Mouse (Mus musculus) spleen, adult 2 months (tissue): ENCODE data around the gene Nbas. TPM values are rescaled to one million over a fixed set of nuclear protein-coding genes. Genes with fewer than 3 reads are reported as not detected.

Source experiments
- DNase-seq, 2 experiments: peaks; one replicate each; pipeline versions ENCODE4 v3.0.0 to v3.0.0-alpha.2; 2012 to 2021; ENCODE audit warnings: low spot score in 2 of 2, low read depth in 1 of 2
- H3K27ac ChIP-seq: fragments of 200-500 bp; 2 replicates; pipeline ENCODE4 v1.5.1; 2012; ENCODE audit warnings: low read length, inconsistent platforms; ENCODE audit not compliant: insufficient read depth
- H3K27me3 ChIP-seq: fragments of 200-500 bp; 2 replicates; pipeline ENCODE4 v1.6.1; 2012; ENCODE audit warnings: mild to moderate bottlenecking, moderate library complexity, low read length, inconsistent platforms; ENCODE audit not compliant: control insufficient read depth, insufficient read depth
- H3K36me3 ChIP-seq: fragments of 200-500 bp; 2 replicates; pipeline ENCODE4 v1.6.1; 2012; ENCODE audit warnings: mild to moderate bottlenecking, low read length, inconsistent platforms; ENCODE audit not compliant: control insufficient read depth, insufficient read depth
- H3K4me1 ChIP-seq: fragments of 200-500 bp; 2 replicates; pipeline ENCODE4 v1.6.1; 2011; ENCODE audit warnings: inconsistent platforms; ENCODE audit not compliant: control insufficient read depth, insufficient read depth, insufficient read length
- H3K4me3 ChIP-seq: fragments of 200-500 bp; 2 replicates; pipeline ENCODE4 v1.5.1; 2011; ENCODE audit warnings: mild to moderate bottlenecking, inconsistent platforms; ENCODE audit not compliant: insufficient read depth, insufficient read length; ENCODE audit errors: extremely low read depth
- CTCF ChIP-seq: fragments of 200-500 bp; IDR thresholded peaks from 2 replicates; pipeline ENCODE4 v1.5.1; 2011; ENCODE audit warnings: mild to moderate bottlenecking, inconsistent platforms; ENCODE audit not compliant: insufficient read depth, insufficient read length, insufficient replicate concordance; ENCODE audit errors: extremely low read depth
- POLR2A ChIP-seq: fragments of 200-500 bp; IDR thresholded peaks from 2 replicates; pipeline ENCODE4 v1.6.1; 2011; ENCODE audit warnings: low read depth, low read length, inconsistent platforms
- WGBS: fragments of 180-500 bp; shearing (Covaris S2); methylation state at CpG from one replicate; pipeline ENCODE4 v1.1.7; 2018; 5-methylcytosine and 5-hydroxymethylcytosine counted together
- polyA plus RNA-seq: library from polyadenylated mRNA; depleted of rRNA; stranded (reverse); fragments of >200 nt; gene quantifications from 2 replicates; pipeline ENCODE4 v1.2.3, GENCODE M21; 2012

Gene Nbas
- polyA plus RNA-seq, 1 experiment = 7.9 TPM

DNA sequence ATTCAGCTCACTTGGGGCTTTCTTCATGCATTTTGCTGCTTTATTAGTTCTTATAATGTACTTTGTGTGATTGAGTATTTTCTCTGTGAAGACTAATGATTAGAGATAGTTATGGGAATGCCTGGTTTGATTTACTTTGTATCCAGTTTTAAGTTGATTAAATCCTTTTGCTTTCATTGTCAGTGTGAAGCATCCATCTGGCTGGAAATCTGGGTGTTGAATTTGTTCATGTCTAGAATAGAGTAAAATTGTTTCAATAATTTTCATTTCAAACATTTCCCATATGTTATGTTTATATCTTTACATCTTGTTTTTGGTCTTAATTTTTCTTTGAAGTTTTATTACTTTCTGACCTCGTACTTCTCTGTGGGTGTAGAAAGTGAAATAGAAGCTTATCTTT, 46.1 kb downstream of the Nbas start:
- Histone ChIP-seq H3K36me3 (peaks cover 1% of the 10 kb centered on the region; the same call in 1 of the 2 replicates), H3K4me3 (no peak overlapping the region), H3K4me1 (no peaks in the 10 kb centered on the region), H3K27ac (no peak overlapping the region), H3K27me3 (no peaks in the 10 kb centered on the region)
- WGBS = 96% methylated on average over 1 of the region's 1 CpGs
- DNase-seq = no peak
- TF ChIP-seq CTCF = no peak
- TF ChIP-seq POLR2A = no peak

DNA sequence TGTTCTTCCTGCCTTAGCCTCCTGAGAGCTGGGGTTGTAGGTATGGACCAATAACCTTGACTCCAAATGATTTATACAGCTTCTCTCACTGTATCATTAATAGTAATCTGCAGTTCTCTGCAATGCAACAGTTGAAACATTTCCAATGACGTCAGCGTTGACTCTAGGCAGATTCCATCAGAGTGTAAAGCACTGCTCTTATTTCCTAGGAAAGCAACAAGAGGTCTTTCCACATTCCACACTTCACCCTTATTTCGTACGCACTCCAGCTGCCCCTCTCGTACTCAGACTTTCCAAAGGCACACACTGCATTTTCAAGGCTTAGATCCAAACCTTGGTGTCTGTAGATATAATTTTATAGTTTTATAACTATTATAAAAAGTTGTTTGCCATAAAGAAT, 73.6 kb downstream of the Nbas start:
- TF ChIP-seq CTCF (no peak), POLR2A (no peak)
- no peak overlapping the region for H3K27ac ChIP-seq
- no peak overlapping the region for H3K4me3 ChIP-seq
- H3K36me3 ChIP-seq = peaks cover 11% of the 10 kb centered on the region
- no peaks in the 10 kb centered on the region for H3K4me1 ChIP-seq
- WGBS = 89% methylated on average over 5 of the region's 5 CpGs
- DNase-seq = no peak
- no peaks in the 10 kb centered on the region for H3K27me3 ChIP-seq

DNA sequence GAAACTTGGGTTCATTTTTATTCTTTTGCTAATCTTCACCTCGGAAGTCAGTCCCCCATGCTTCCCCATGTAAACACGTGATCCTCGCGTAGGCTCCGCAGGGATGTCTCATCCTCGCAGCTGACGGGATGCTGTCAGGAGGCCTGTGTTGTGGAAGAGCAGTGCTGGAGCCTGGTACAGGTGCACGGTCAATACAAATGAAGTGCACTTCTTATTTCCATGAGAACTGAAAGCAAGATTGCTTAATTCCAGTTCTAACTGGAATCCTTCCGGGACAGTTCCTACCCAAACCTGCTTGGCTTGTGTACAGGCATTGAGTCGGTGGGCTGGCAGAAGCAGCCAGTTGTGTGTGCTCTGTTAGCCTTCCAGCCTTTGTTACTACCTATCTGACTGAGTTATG, 87.3 kb downstream of the Nbas start:
- 96% methylated on average over 10 of the region's 10 CpGs for WGBS
- DNase-seq = no peak
- no peaks in the 10 kb centered on the region for H3K4me1 ChIP-seq
- TF ChIP-seq CTCF (no peak), POLR2A (no peak)
- peaks cover 7% of the 10 kb centered on the region for H3K36me3 ChIP-seq
- no peak overlapping the region for H3K4me3 ChIP-seq
- no peak overlapping the region for H3K27ac ChIP-seq
- H3K27me3 ChIP-seq = no peaks in the 10 kb centered on the region

GRCm38 (mm10) chr12:13356769-13357168, 87.8 kb downstream of the Nbas start:
- 93% methylated on average over 7 of the region's 7 CpGs for WGBS
- H3K4me3 ChIP-seq = no peak overlapping the region
- no peaks in the 10 kb centered on the region for H3K4me1 ChIP-seq
- no peaks in the 10 kb centered on the region for H3K27me3 ChIP-seq
- DNase-seq = no peak
- H3K27ac ChIP-seq = no peak overlapping the region
- H3K36me3 ChIP-seq = peaks cover 9% of the 10 kb centered on the region
- TF ChIP-seq POLR2A = no peak
- no peak for TF ChIP-seq CTCF

- Histone ChIP-seq H3K36me3 (peaks cover 10% of the 10 kb centered on the region), H3K27me3 (no peaks in the 10 kb centered on the region), H3K4me1 (no peaks in the 10 kb centered on the region), H3K4me3 (no peak overlapping the region), H3K27ac (no peak overlapping the region)
- TF ChIP-seq CTCF = no peak
- TF ChIP-seq POLR2A = no peak
- 82% methylated on average over 5 of the region's 5 CpGs for whole genome bisulfite sequencing
- DNase-seq = no peak
Observed at GRCm38 (mm10) chr12:13357229-13357628, 88.3 kb downstream of the Nbas start.

GRCm38 (mm10) chr12:13358849-13359248, 89.9 kb downstream of the Nbas start:
- H3K27me3 ChIP-seq = no peaks in the 10 kb centered on the region
- H3K4me3 ChIP-seq = no peak overlapping the region
- H3K36me3 ChIP-seq = peaks cover 10% of the 10 kb centered on the region
- H3K27ac ChIP-seq = no peak overlapping the region
- no peak for DNase-seq
- 50% methylated on average over 4 of the region's 4 CpGs for WGBS
- H3K4me1 ChIP-seq = no peaks in the 10 kb centered on the region
- TF ChIP-seq POLR2A = no peak
- TF ChIP-seq CTCF = no peak

- no peak for DNase-seq
- TF ChIP-seq CTCF = no peak
- TF ChIP-seq POLR2A = no peak
- Histone ChIP-seq H3K36me3 (peaks cover 10% of the 10 kb centered on the region), H3K27ac (no peak overlapping the region), H3K4me1 (no peaks in the 10 kb centered on the region), H3K4me3 (no peak overlapping the region), H3K27me3 (no peaks in the 10 kb centered on the region)
- 87% methylated on average over 7 of the region's 7 CpGs for WGBS
Observed at GRCm38 (mm10) chr12:13360183-13360811, 91.4 kb downstream of the Nbas start.
